Mouse (Mus musculus) heart, embryonic 13.5 days (tissue): ENCODE measurements around the gene Nup54. TPM values are rescaled to one million over a fixed set of nuclear protein-coding genes. Genes with fewer than 3 reads are reported as not detected.

Source experiments
- ATAC-seq: fragments of 200-750 bp; cut with Nextera tagmentation; 2 replicates; pipeline ENCODE4 v1.8.0; 2017; ENCODE audit warnings: moderate TSS enrichment; ENCODE audit not compliant: insufficient number of reproducible peaks, low FRiP score, low TSS enrichment; ENCODE audit errors: extremely low read depth
- H3K27ac ChIP-seq: fragments of 300-500 bp; sonication (generic); replicated peaks from 2 replicates; pipeline ENCODE4 v1.5.1; 2015; ENCODE audit warnings: moderate library complexity, mild to moderate bottlenecking, inconsistent platforms
- H3K27me3 ChIP-seq: fragments of 300-500 bp; sonication (generic); replicated peaks from 2 replicates; pipeline ENCODE4 v1.6.1; 2015; ENCODE audit warnings: mild to moderate bottlenecking, inconsistent platforms
- H3K36me3 ChIP-seq: fragments of 300-500 bp; sonication (generic); 2 replicates; pipeline ENCODE4 v1.6.1; 2015; ENCODE audit warnings: mild to moderate bottlenecking, inconsistent platforms
- H3K4me1 ChIP-seq: fragments of 300-500 bp; sonication (generic); 2 replicates; pipeline ENCODE4 v1.6.1; 2015; ENCODE audit warnings: inconsistent platforms
- H3K4me2 ChIP-seq: fragments of 300-500 bp; sonication (generic); 2 replicates; pipeline ENCODE4 v1.6.1; 2015; ENCODE audit warnings: inconsistent platforms, mild to moderate bottlenecking, moderate library complexity
- H3K4me3 ChIP-seq: fragments of 300-500 bp; sonication (generic); 2 replicates; pipeline ENCODE4 v1.5.1; 2015; ENCODE audit warnings: moderate library complexity, mild to moderate bottlenecking, inconsistent platforms
- H3K9ac ChIP-seq: fragments of 300-500 bp; sonication (generic); 2 replicates; pipeline ENCODE4 v1.6.1; 2015; ENCODE audit warnings: inconsistent platforms, mild to moderate bottlenecking, moderate library complexity
- H3K9me3 ChIP-seq: fragments of 300-500 bp; sonication (generic); 2 replicates; pipeline ENCODE4 v1.6.1; 2016; ENCODE audit warnings: inconsistent platforms
- WGBS: fragments of 180-500 bp; shearing (Covaris S2); methylation state at CpG from one replicate; pipeline ENCODE4 v1.1.7; 2015; ENCODE audit warnings: mixed read lengths; 5-methylcytosine and 5-hydroxymethylcytosine counted together
- polyA plus RNA-seq: library from polyadenylated mRNA; unstranded; fragments of >200 nt; fragmentation: Nextera tagmentation; extraction: Ambion mirVana; gene quantifications from 2 replicates; pipeline ENCODE4 v1.2.1, GENCODE M21; 2015

The Nup54 gene
- 35.8 and 39.4 TPM in 2 replicates for polyA plus RNA-seq

DNA sequence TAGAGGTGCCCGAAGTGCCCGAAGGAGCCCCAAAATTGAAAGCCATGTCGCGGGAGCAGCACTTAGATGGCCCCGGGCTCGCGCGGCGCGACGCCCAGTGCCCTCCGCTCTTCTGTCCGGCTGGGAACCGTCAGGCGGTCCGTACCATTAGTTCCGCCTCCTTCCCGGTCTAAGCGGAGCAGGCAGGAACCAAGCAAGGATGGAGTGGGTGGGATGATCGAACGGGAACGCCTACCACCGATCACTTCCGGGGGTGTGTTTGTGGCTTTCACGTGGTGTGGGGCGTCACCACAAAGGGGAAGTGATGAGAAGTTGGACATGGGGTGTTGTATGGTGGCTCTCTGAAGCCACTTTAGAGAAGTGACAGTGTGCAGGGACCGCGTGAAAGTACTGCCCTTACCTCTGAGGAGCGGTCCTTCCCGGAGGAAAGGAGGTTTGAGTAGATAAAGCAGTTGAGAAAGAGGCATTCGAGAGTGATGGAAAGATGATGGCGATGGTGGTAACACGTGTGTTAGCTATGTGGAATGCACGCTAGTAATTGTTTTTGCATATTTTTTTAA, at the start of gene Nup54:
TSS of gene Nup54 (minus strand) at position 195 of the 560 bp plus-strand sequence.
- peak within 1 kb of the TSS; percentile 88 for H3K4me2 ChIP-seq
- ATAC-seq, result peak; percentile 95
- peaks cover 7% of the 10 kb centered on the region; the same call in 1 of the 2 replicates for H3K36me3 ChIP-seq
- 2% methylated on average over 34 of the region's 34 CpGs for WGBS
- peaks cover 17% of the 10 kb centered on the region for H3K4me1 ChIP-seq
- H3K27ac ChIP-seq, result peak within 1 kb of the TSS; percentile 82
- H3K4me3 ChIP-seq, result peak within 1 kb of the TSS; percentile 89
- H3K9me3 ChIP-seq, result no peaks in the 10 kb centered on the region
- H3K9ac ChIP-seq, result peak within 1 kb of the TSS; percentile 95
- H3K27me3 ChIP-seq, result no peaks in the 10 kb centered on the region

DNA sequence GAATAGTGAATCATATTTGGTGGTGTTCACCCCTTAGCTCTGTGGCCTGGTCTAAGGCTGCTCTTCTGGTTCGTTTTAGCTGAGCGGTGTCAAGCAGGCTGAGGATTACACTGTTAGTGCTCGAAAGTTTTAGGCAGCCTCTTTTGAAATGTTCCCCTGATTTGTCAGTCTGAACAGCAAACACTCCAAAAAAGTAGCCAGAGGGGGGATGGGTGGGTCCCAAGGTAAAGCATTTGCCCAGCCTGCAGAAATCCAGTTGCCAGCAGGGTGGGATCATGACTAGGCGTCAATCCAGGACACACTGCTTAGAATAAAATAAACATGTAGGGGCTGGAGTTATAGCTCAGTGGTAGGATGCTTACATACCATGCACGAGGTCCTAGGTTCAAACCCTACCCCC, 37.8 kb upstream of the Nup54 start:
- Histone ChIP-seq H3K27me3 (no peaks in the 10 kb centered on the region), H3K27ac (no peak overlapping the region), H3K36me3 (peaks cover 30% of the 10 kb centered on the region), H3K9me3 (no peaks in the 10 kb centered on the region), H3K9ac (no peak overlapping the region), H3K4me3 (no peak overlapping the region), H3K4me2 (no peak overlapping the region), H3K4me1 (peaks cover 28% of the 10 kb centered on the region)
- no peak for ATAC-seq
- 75% methylated on average over 5 of the region's 5 CpGs for WGBS

DNA sequence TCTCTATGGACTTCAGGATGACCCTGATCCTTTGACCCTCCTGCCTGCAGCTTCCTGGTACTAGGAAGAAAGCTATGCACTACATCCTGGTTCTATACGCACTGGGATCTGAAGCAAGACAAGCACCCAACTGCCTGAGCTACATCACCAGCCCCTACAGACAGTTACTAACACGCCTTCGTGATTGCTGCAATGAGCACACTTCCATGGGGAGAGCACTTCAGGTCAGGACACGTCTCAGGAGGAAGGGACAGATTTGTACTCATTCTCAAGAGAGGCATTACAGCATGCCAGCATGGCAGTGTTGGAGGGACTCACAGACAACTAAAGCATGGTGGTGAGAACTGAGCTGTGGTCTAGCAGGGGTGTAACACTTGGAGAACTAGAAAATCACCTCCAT, 36.5 kb upstream of the Nup54 start:
- 85% methylated on average over 4 of the region's 4 CpGs for WGBS
- no peak for ATAC-seq
- Histone ChIP-seq H3K27me3 (no peaks in the 10 kb centered on the region), H3K4me3 (no peak overlapping the region), H3K9ac (no peak overlapping the region), H3K9me3 (no peaks in the 10 kb centered on the region), H3K4me1 (peaks cover 42% of the 10 kb centered on the region), H3K36me3 (peaks cover 30% of the 10 kb centered on the region), H3K4me2 (no peak overlapping the region), H3K27ac (no peak overlapping the region)

DNA sequence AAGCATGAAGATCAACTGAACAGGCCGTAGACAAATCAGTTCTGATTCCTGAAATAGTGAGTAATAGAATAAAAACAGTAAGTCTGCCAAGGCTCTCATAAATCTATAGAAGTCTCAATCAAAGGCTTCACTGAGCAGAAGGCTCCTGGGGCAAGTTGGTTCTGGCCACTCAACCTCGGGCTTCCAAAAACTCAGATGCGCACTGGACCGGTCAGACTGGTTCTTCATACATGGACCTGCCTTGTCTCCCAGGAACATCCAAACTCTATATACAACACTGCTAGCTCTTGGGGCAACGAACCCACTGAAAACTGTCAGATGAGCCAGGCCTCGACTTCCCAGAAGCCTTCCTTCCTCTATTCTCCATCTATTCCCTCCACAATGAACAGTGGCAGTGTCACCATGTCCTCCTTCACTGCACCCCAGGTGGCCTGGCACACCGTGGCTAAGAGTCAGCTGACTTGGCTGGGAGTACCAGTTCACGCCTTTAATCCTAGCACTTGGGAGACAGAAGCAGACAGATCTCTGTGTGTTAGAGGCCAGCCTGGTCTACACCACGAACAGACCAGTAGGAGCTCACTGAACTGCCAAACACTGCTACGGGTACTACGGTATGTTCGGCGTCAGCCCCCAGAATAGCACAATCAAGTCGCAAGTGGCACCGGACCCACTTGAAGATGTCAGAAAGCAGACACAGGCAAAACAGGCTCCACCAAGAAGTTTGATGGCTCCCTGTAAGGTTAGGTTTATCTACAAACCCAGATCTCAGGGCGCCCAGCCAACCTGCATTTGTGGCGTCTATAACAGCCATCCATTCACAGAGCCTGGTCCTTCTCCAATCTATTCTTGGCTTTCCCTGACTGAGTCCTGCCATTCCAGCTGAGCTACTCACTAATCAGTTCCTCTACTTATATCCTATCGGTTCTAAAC, 34.4 kb upstream of the Nup54 start:
- peaks cover 42% of the 10 kb centered on the region for H3K4me1 ChIP-seq
- no peaks in the 10 kb centered on the region for H3K27me3 ChIP-seq
- 55% methylated on average over 18 of the region's 18 CpGs for WGBS
- no peak for ATAC-seq
- H3K36me3 ChIP-seq, result peaks cover 19% of the 10 kb centered on the region; the same call in 1 of the 2 replicates
- H3K27ac ChIP-seq, result peak overlapping the region; percentile 82
- no peak overlapping the region for H3K4me3 ChIP-seq
- no peak overlapping the region for H3K9ac ChIP-seq
- H3K9me3 ChIP-seq, result no peaks in the 10 kb centered on the region
- no peak overlapping the region for H3K4me2 ChIP-seq

DNA sequence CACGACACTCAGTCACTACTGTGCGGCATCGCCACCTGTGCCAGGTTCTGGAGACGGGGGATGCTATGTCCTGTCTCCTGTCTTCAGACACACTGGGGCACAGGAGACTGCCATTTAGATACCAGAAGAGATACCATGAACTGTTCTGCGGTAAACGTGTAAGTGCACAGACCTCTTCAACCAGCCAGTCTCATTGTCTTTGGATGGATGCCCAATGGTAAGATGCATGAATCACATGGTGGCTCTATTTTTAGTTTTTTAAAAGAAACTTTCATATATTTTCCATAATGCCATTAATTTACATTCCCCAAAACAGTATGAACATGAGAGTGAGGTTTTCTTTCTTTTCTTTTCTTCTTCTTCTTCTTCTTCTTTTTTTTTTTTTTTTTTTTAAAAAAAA, 33.2 kb upstream of the Nup54 start:
- no peaks in the 10 kb centered on the region for H3K9me3 ChIP-seq
- no peak overlapping the region for H3K4me2 ChIP-seq
- H3K4me3 ChIP-seq, result no peak overlapping the region
- no peak for ATAC-seq
- peaks cover 19% of the 10 kb centered on the region; the same call in 1 of the 2 replicates for H3K36me3 ChIP-seq
- peak overlapping the region; percentile 82 for H3K27ac ChIP-seq
- peaks cover 42% of the 10 kb centered on the region for H3K4me1 ChIP-seq
- WGBS, result 52% methylated on average over 6 of the region's 6 CpGs
- no peak overlapping the region for H3K9ac ChIP-seq
- H3K27me3 ChIP-seq, result no peaks in the 10 kb centered on the region

DNA sequence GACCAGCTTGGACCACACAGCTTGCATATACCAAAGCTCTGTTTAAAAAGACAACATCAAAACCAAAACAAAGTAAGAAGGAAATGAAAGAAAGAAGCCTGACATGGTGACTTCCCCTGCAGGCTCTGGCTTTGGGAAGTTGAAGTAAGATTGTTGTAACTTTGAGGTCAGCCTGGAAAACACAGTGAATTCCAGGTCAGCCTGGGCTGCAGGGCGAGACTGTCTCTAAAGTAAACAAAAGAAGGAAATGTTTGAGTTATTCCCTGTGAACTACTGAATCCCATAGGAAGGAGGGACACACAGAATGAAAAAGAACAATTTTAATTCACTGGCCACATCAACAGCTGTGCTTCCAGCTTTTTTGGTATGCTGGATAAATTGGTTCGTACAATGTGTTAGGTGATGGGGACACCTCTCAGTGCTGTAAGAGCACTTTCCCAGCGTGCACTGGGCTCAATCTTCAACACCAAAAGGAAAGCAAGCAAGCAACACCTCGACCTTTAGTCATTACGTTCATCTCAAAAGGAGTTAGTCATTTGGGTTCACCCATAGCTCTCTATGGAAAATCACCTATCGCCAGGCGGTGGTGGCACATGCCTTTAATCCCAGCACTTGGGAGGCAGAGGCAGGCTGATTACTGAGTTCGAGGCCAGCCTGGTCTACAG, 32.2 kb upstream of the Nup54 start:
- Histone ChIP-seq H3K9me3 (no peaks in the 10 kb centered on the region), H3K27me3 (no peaks in the 10 kb centered on the region), H3K9ac (no peak overlapping the region), H3K4me3 (no peak overlapping the region), H3K4me1 (peaks cover 42% of the 10 kb centered on the region), H3K27ac (peak overlapping the region; percentile 51), H3K4me2 (no peak overlapping the region), H3K36me3 (peaks cover 19% of the 10 kb centered on the region; the same call in 1 of the 2 replicates)
- ATAC-seq, result no peak
- 55% methylated on average over 8 of the region's 8 CpGs for WGBS

DNA sequence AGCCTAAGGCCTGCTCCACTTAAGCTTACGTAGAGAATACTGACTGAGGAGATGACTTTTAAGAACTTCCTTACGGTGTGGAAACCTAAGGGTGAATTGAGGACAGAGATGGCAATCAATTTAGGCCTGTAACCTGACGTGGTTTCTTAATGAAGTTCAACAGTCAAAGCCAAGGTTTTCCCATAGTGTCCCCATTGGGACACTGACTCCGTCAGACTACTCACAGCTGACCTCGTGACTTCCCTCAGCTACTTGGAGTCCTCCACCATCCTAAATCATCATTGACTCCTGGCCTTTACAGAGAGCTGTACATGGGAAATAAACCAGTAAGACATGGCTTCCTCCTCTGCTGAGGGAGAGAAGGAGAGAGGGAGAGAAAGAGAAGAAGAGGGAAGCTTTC, 30.5 kb upstream of the Nup54 start:
- 86% methylated on average over 5 of the region's 5 CpGs for WGBS
- Histone ChIP-seq H3K4me3 (no peak overlapping the region), H3K9ac (no peak overlapping the region), H3K4me1 (peaks cover 39% of the 10 kb centered on the region), H3K27ac (no peak overlapping the region), H3K36me3 (peaks cover 8% of the 10 kb centered on the region), H3K4me2 (no peak overlapping the region), H3K9me3 (no peaks in the 10 kb centered on the region), H3K27me3 (no peaks in the 10 kb centered on the region)
- ATAC-seq, result no peak

DNA sequence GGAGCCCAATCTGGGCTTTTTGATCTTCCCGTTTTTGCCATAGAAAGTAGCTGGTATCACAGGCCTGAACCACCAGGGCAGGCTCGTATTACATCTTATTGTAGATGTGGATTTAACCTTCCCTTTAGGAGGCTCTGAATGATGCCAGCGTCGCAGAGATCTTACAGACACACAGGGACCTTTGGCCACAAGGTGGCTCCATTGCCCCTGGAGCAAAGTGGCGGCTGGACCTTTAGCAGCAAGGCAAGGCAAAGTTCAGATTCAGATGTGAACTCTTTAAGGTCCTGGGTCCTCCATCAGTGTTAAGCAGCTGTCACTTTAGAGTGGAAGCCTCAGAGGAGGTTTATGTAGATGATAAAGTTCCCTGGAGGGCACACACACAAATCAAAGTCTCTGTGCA, 26.3 kb upstream of the Nup54 start:
- Histone ChIP-seq H3K9me3 (no peaks in the 10 kb centered on the region), H3K27me3 (no peaks in the 10 kb centered on the region), H3K36me3 (peaks cover 33% of the 10 kb centered on the region), H3K4me2 (no peak overlapping the region), H3K27ac (no peak overlapping the region), H3K4me1 (peaks cover 5% of the 10 kb centered on the region), H3K4me3 (no peak overlapping the region), H3K9ac (no peak overlapping the region)
- 14% methylated on average over 5 of the region's 5 CpGs for WGBS
- no peak for ATAC-seq

DNA sequence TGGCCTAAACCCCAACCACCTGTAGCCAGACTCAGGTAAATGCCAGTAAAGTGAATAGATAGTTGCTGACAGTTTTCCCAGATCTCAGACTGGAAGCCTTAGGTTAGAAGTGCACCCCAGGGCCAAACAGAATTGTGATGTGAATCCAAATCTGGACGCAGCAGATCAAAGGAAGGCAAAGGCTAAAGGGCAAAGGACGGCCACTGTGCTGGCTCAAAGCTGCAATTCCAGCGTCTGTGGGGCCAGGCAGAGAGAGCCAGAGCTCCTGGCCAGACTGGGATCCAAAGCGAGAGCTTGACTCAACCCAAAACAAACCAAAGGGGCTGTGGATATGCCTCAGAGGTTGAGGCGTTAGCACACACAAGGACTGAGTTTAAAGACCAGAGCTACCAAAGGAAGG, 23.7 kb upstream of the Nup54 start:
- Histone ChIP-seq H3K27ac (no peak overlapping the region), H3K4me1 (peaks cover 17% of the 10 kb centered on the region), H3K9me3 (no peaks in the 10 kb centered on the region), H3K27me3 (no peaks in the 10 kb centered on the region), H3K36me3 (peaks cover 44% of the 10 kb centered on the region), H3K4me3 (no peak overlapping the region), H3K4me2 (no peak overlapping the region), H3K9ac (no peak overlapping the region)
- ATAC-seq, result no peak
- WGBS, result 63% methylated on average over 5 of the region's 5 CpGs

DNA sequence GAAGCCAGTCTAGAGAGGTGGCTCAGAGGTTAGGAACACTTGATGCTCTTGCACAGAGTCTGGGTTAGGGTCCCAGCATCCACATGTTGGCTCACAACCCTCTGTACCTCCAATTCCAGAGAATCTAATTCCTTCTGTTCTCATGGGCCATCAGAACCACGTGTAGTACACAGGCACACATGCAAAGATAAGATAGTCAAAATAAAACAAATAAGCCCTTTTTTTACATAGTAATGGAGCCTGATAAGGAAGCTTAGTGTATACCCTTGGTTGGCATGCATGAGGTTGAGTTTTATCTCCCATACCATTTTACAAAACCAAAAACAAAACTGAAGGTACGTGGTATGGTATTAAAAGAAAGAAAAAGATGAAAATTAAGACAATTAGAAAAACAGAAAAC, 22.4 kb upstream of the Nup54 start:
- Histone ChIP-seq H3K9me3 (no peaks in the 10 kb centered on the region), H3K27me3 (no peaks in the 10 kb centered on the region), H3K27ac (no peak overlapping the region), H3K4me1 (peaks cover 17% of the 10 kb centered on the region), H3K36me3 (peaks cover 57% of the 10 kb centered on the region), H3K4me3 (no peak overlapping the region), H3K9ac (no peak overlapping the region), H3K4me2 (no peak overlapping the region)
- ATAC-seq, result no peak
- 53% methylated on average over 2 of the region's 2 CpGs for WGBS

DNA sequence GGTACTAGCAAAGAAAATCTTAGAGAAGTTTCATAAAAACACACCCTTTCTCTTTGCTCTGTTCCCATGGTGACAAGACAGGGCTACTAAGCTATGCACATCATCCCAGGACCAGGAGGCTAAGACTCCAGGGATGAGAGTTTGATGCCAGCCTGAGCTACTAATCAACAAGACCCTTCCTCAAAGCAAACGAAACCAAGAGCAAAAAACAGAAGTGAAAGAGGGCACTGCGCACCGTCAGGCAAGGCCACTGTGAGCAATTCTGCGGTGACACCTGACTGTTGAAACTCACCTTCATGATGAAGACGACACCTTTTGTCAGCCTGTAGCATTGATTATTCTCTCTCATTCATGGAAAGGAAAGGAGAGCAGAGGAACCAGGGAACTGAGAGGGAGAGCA, 17.9 kb upstream of the Nup54 start:
- Histone ChIP-seq H3K27ac (no peak overlapping the region), H3K4me1 (peaks cover 29% of the 10 kb centered on the region), H3K27me3 (no peaks in the 10 kb centered on the region), H3K9me3 (no peaks in the 10 kb centered on the region), H3K36me3 (peaks cover 80% of the 10 kb centered on the region), H3K4me3 (no peak overlapping the region), H3K9ac (no peak overlapping the region), H3K4me2 (no peak overlapping the region)
- 84% methylated on average over 5 of the region's 5 CpGs for WGBS
- ATAC-seq, result no peak
